Mouse (Mus musculus) inflammation-experienced regulatory T-cells (primary cell): ENCODE data around the gene Gm5155. TPM values are rescaled to one million over a fixed set of nuclear protein-coding genes. Genes with fewer than 3 reads are reported as not detected.

Source experiments
- polyA plus RNA-seq, 2 experiments: library from polyadenylated mRNA; unstranded; fragments of 100-300 nt; shearing (Covaris generic); gene quantifications; one replicate each; pipeline ENCODE4 v1.2.1; 2017

Gene Gm5155
- under 1 TPM in 1 of 2 experiments, not detected in 1; 0.08 TPM for polyA plus RNA-seq

GRCm38 (mm10) chr7:17871467-17871866 lies at the start of gene Gm5155:
Gm5155 (plus strand) TSS chr7:17871767.

Other genes starting within 250 kb of the Gm5155 start
- gene Ceacam5, start 158.5 kb upstream of the Gm5155 start, polyA plus RNA-seq = not detected
- not detected for gene Ceacam14, start 59.1 kb upstream of the Gm5155 start, polyA plus RNA-seq
- not detected for gene Ceacam11, start 100.4 kb downstream of the Gm5155 start, polyA plus RNA-seq
- gene Ceacam13, start 138.1 kb downstream of the Gm5155 start, polyA plus RNA-seq = not detected
- gene Ceacam12, start 194.2 kb downstream of the Gm5155 start, polyA plus RNA-seq = not detected